Mouse (Mus musculus) gastrocnemius, adult 8-10 months (tissue): Measurements from ENCODE around the gene Atp1a1. TPM values are rescaled to one million over a fixed set of nuclear protein-coding genes. Genes with fewer than 3 reads are reported as not detected.

Experiments used
- DNase-seq, 2 experiments: peaks; one replicate each; pipeline ENCODE4 v3.0.0; 2022; ENCODE audit warnings: low spot score in 2 of 2
- total RNA-seq, 4 experiments: library from RNA; stranded (reverse); gene quantifications; 2 replicates each; pipeline ENCODE4 v1.2.4; 2022

Atp1a1 gene
- total RNA-seq = 10 to 100 TPM; 75.7 to 99.5 (median 84.9) TPM

- DNase-seq = peak; percentile 96
Observed at GRCm38 (mm10) chr3:101604550-101605223, at the start of gene Atp1a1. TSS of gene Atp1a1 (minus strand) at chr3:101604684.

- DNase-seq = no peak
Observed at GRCm38 (mm10) chr3:101653446-101653845, 49.0 kb upstream of the Atp1a1 start.

GRCm38 (mm10) chr3:101652967-101653366 is 48.5 kb upstream of the Atp1a1 start:
- DNase-seq = no peak

GRCm38 (mm10) chr3:101650328-101650727 is 45.8 kb upstream of the Atp1a1 start:
- no peak for DNase-seq

- DNase-seq = no peak
Observed at GRCm38 (mm10) chr3:101649271-101649670, 44.8 kb upstream of the Atp1a1 start.

GRCm38 (mm10) chr3:101648096-101648793 is 43.8 kb upstream of the Atp1a1 start:
- peak in 1 of 2 experiments; percentile 21 for DNase-seq

- DNase-seq = no peak
Observed at GRCm38 (mm10) chr3:101646806-101647205, 42.3 kb upstream of the Atp1a1 start.

GRCm38 (mm10) chr3:101645569-101646106 is 41.2 kb upstream of the Atp1a1 start:
- DNase-seq = no peak

GRCm38 (mm10) chr3:101644062-101644802 is 39.7 kb upstream of the Atp1a1 start:
- DNase-seq = no peak

- no peak for DNase-seq
Observed at GRCm38 (mm10) chr3:101643264-101643663, 38.8 kb upstream of the Atp1a1 start.

- no peak for DNase-seq
Observed at GRCm38 (mm10) chr3:101638223-101638622, 33.7 kb upstream of the Atp1a1 start.

GRCm38 (mm10) chr3:101636510-101636909 is 32.0 kb upstream of the Atp1a1 start:
- no peak for DNase-seq

GRCm38 (mm10) chr3:101636086-101636485 is 31.6 kb upstream of the Atp1a1 start:
- no peak for DNase-seq

GRCm38 (mm10) chr3:101634141-101634900 is 29.8 kb upstream of the Atp1a1 start:
- no peak for DNase-seq

GRCm38 (mm10) chr3:101628255-101628654 is 23.8 kb upstream of the Atp1a1 start:
- no peak for DNase-seq

- DNase-seq = no peak
Observed at GRCm38 (mm10) chr3:101624287-101624686, 19.8 kb upstream of the Atp1a1 start.

GRCm38 (mm10) chr3:101619017-101619416 is 14.5 kb upstream of the Atp1a1 start:
- no peak for DNase-seq

- no peak for DNase-seq
Observed at GRCm38 (mm10) chr3:101618505-101618904, 14.0 kb upstream of the Atp1a1 start.

GRCm38 (mm10) chr3:101617451-101617850 is 13.0 kb upstream of the Atp1a1 start:
- no peak for DNase-seq

- DNase-seq = no peak
Observed at GRCm38 (mm10) chr3:101617007-101617406, 12.5 kb upstream of the Atp1a1 start.

- no peak for DNase-seq
Observed at GRCm38 (mm10) chr3:101615856-101616255, 11.4 kb upstream of the Atp1a1 start.
